Comparison of ENCODE assay signal across 1 mouse cellular context in the genomic region with DNA sequence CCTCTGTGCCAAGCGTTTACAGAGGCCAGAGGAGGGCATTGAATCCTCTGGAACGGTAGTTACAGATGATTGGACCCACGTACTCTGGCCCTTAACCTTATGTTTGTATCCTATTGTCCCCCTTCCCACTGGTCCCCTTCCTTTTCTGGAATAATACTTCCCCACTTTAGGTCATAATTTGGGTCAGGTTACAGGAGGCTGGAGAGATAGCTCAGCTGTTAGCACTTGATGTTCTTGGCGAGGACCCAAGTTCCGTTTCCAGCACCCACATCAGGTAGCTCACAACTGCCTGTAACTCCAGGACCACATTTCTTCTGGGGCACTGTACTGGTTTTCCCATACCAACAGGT.
TF ChIP-seq lines count a peak whose summit lies in the region.

No protein-coding gene starts in this region.

TF ChIP-seq in MEL, 35 proteins besides CTCF, POLR2A, EP300 and RAD21:
- no peak for TF ChIP-seq POLR2AphosphoS2 (IDR thresholded peaks at IDR 0.05; ENCODE audit: low read length)
- peak; percentile 48; the same call in 1 of the 2 replicates for TF ChIP-seq HCFC1 (IDR thresholded peaks at IDR 0.05; ENCODE audit: low read depth, low read length)
- peak; percentile 66 for TF ChIP-seq SIN3A (IDR thresholded peaks at IDR 0.05; ENCODE audit: low read length)
- peak; percentile 29; the same call in 1 of the 2 replicates for TF ChIP-seq NELFE (IDR thresholded peaks at IDR 0.05; ENCODE audit: low read depth, low read length)
- peak; percentile 54; the same call in 1 of the 2 replicates for TF ChIP-seq TBP (IDR thresholded peaks at IDR 0.05; ENCODE audit: low read depth, low read length)
- TF ChIP-seq TCF12 (IDR thresholded peaks at IDR 0.05; ENCODE audit: low read depth, low read length), result peak; percentile 60
- TF ChIP-seq RCOR1 (IDR thresholded peaks at IDR 0.05; ENCODE audit: low read depth, low read length), result no peak
- no peak for TF ChIP-seq CHD1 (IDR thresholded peaks at IDR 0.05; ENCODE audit: low read depth, low read length)
- TF ChIP-seq MYC (IDR thresholded peaks at IDR 0.05; ENCODE audit: low read depth, low read length), result no peak
- TF ChIP-seq KAT2A (conservative IDR thresholded peaks at IDR 0.05; ENCODE audit: low read depth, low read length), result no peak
- TF ChIP-seq TAL1 (IDR thresholded peaks at IDR 0.05; ENCODE audit: low read length), result peak; percentile 20; the same call in 1 of the 2 replicates
- TF ChIP-seq MAX (IDR thresholded peaks at IDR 0.05; ENCODE audit: low read length), result no peak; the same call in 1 of the 2 replicates
- TF ChIP-seq ZKSCAN1 (IDR thresholded peaks at IDR 0.05; ENCODE audit: low read depth, low read length), result no peak
- peak; percentile 94 for TF ChIP-seq ETS1 (IDR thresholded peaks at IDR 0.05; ENCODE audit: low read depth, low read length)
